Mouse (Mus musculus): ENCODE results near the gene Wbp11.

Gene Wbp11

GRCm38 (mm10) chr6:136837323-136837722 is 9.3 kb upstream of the Wbp11 start:
- DNase-seq (ENCODE audit: low read depth, low spot score): no peak

- DNase-seq (ENCODE audit: low read depth, low spot score): no peak
Observed at GRCm38 (mm10) chr6:136835352-136835751, 7.3 kb upstream of the Wbp11 start, which contains the start of gene Smco3. Smco3 (minus strand) TSS chr6:136835452.

- DNase-seq (ENCODE audit: low read depth, low spot score): no peak
Observed at GRCm38 (mm10) chr6:136831712-136832111, 3.7 kb upstream of the Wbp11 start.

- DNase-seq (ENCODE audit: low read depth, low spot score): no peak
Observed at GRCm38 (mm10) chr6:136828681-136829080, 648 bp upstream of the Wbp11 start.

DNA sequence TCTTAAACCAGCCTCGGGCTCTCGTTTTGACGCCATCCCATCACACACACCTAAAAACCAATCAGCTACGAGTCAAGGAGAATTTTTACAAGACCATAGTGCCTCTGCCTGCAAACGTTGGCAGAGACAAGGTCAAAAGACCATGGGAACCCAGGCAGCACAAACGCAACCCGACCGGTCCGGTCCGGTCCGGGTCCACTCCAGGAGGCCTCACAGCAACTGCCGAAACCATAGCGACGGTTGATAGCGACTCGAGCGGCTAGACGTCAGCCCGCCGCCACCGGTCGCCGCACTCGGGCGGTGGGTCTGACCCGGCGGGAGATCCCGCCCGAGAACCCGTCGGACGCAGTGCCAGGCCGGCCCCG is 535 bp downstream of the Wbp11 start, which contains the start of gene BC049715:
TSS of gene BC049715 (plus strand) at position 111 of the 365 bp plus-strand sequence.
- DNase-seq (ENCODE audit: low read depth, low spot score): peak; percentile 37

- no peak for DNase-seq (ENCODE audit: low read depth, low spot score)
Observed at GRCm38 (mm10) chr6:136827116-136827515, 917 bp downstream of the Wbp11 start.

- DNase-seq (ENCODE audit: low read depth, low spot score): no peak
Observed at GRCm38 (mm10) chr6:136824987-136825386, 3.0 kb downstream of the Wbp11 start.

- no peak for DNase-seq (ENCODE audit: low read depth, low spot score)
Observed at GRCm38 (mm10) chr6:136821086-136821485, 6.9 kb downstream of the Wbp11 start.

- no peak for DNase-seq (ENCODE audit: low read depth, low spot score)
Observed at GRCm38 (mm10) chr6:136820381-136820780, 7.7 kb downstream of the Wbp11 start.

- DNase-seq (ENCODE audit: low read depth, low spot score): no peak
Observed at GRCm38 (mm10) chr6:136817549-136817948, 10.5 kb downstream of the Wbp11 start.

- DNase-seq (ENCODE audit: low read depth, low spot score): no peak
Observed at GRCm38 (mm10) chr6:136816826-136817225, 11.2 kb downstream of the Wbp11 start.

GRCm38 (mm10) chr6:136815381-136815780 is 12.7 kb downstream of the Wbp11 start:
- no peak for DNase-seq (ENCODE audit: low read depth, low spot score)

GRCm38 (mm10) chr6:136813117-136813516 is 14.9 kb downstream of the Wbp11 start:
- no peak for DNase-seq (ENCODE audit: low read depth, low spot score)

- no peak for DNase-seq (ENCODE audit: low read depth, low spot score)
Observed at GRCm38 (mm10) chr6:136811196-136811595, 16.8 kb downstream of the Wbp11 start.

GRCm38 (mm10) chr6:136809673-136810072 is 18.4 kb downstream of the Wbp11 start:
- no peak for DNase-seq (ENCODE audit: low read depth, low spot score)

DNA sequence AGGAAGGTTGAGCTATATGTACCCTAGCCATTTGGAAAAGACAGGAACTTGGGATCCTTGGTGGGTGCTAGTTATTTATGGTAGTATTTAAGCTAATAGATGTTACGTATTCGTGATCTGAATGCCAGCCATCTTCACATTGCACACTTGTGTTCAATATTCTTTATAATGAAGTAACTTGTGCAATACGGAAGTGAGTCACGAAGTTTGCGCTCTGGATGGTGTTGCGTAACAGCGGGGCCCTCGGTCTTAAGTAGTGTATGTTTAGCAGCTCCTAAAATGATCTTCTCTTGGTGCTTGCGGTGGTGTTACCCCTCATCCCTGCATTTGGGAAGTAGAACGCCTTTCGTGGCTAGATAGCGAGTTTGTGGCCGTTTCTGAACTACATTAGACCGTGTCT is 19.0 kb downstream of the Wbp11 start:
- DNase-seq (ENCODE audit: low read depth, low spot score): no peak

- no peak for DNase-seq (ENCODE audit: low read depth, low spot score)
Observed at GRCm38 (mm10) chr6:136808631-136809046, 19.4 kb downstream of the Wbp11 start.

GRCm38 (mm10) chr6:136808014-136808417 is 20.0 kb downstream of the Wbp11 start, which contains the start of gene H2afj:
H2afj (plus strand) TSS chr6:136808244.
- peak; percentile 92 for DNase-seq (ENCODE audit: low read depth, low spot score)

GRCm38 (mm10) chr6:136807395-136808013 is 20.5 kb downstream of the Wbp11 start:
- no peak for DNase-seq (ENCODE audit: low read depth, low spot score)

GRCm38 (mm10) chr6:136806819-136807218 is 21.2 kb downstream of the Wbp11 start:
- no peak for DNase-seq (ENCODE audit: low read depth, low spot score)

- no peak for DNase-seq (ENCODE audit: low read depth, low spot score)
Observed at GRCm38 (mm10) chr6:136805409-136805775, 22.6 kb downstream of the Wbp11 start.

DNA sequence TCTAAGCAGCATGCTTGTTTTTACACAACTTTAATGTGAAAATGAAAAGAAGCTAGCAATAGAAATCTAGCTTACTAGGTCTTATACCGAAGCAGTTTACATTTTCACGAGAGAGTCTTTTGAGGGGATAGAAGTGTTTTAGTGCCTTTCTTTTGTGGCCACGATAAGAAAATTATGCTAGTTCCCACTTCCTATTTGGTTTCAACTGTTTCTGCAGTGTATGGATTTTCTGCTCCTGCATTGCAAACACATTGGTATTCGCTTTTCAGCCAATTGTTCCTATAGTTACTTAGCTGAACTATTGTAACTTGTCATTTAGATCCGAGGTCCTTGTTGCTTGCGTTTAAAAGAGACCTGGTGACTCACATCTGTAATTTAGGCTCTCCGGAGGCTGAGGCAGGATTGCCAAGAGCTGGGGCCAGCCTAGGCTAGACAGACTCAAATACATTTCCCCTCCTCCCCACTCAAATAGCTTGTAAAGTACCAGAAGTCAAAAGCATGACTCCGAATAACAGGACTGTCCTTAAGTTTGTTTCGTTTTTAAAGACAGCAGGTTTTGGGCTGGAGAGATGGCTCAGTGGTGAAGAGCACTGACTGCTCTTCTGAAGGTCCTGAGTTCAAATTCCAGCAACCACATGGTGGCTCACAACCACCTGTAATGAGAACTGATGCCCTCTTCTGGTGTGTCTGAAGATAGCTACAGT is 23.2 kb downstream of the Wbp11 start:
- DNase-seq (ENCODE audit: low read depth, low spot score): no peak

Measured in c-Kit-negative CD71-positive TER-119-positive erythroid progenitor cells, embryonic 14.5 days (primary cell).